ENCODE assay signal across 8 mouse cellular contexts in the genomic region with DNA sequence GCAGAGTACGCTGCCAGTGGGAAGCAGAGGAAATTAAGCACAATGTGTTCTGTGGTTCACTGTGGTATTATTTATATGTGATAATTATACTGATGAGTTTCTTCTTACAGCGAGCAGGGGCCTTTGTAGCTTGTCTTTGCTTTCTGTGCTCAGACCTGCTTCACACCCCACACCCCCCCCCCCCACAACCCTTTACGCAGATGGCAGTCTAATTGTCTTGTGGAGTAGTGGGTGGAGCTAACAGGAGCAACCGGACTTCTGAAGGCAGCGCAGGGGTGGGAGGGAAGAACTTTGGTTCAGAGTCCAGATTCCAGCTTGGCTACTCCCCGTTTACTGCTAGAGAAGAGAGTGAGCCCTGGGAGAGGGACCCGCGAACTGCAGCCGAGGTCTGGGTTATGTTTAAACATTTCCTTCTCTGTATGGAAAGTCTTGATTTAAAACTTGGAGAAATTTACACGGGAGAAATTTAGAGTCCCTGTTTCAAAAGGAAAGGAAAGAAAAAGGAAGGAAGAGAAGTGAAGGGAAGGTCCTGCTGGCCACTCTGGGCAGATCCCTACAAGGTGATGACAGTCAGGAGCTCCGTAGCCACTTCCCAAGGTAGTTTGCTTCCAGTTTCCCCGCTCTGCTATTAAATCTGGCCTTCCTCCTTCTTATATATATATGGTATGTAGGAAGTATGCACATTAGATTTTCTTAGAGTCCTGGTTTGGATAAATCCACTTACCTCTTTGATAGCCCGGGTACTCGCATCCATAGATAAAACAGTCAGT. TPM values are rescaled to one million over a fixed set of nuclear protein-coding genes. Genes with fewer than 3 reads are reported as not detected.
DNase-seq lines count a peak whose midpoint lies in the region; ATAC-seq lines count a peak whose summit lies in the region.

No protein-coding gene starts in this region.

- 0 out of 2 replicates have a peak, but pooled peaks have one; percentile 60 for ATAC-seq in embryonic facial prominence, embryonic 12.5 days (ENCODE audit: insufficient number of reproducible peaks, insufficient read depth, low FRiP score, low TSS enrichment)
- ATAC-seq in activated CD4-positive, CD25-positive, alpha-beta regulatory T cell, adult 4 months: no peak
- no peak for ATAC-seq in megakaryocyte, adult 5-6 weeks (ENCODE audit: poor library complexity, severe bottlenecking)

- H3K9me3 ChIP-seq in embryonic facial prominence, embryonic 12.5 days: no peaks in the 10 kb centered on the region

- no peaks in the 10 kb centered on the region for H3K36me3 ChIP-seq in embryonic facial prominence, embryonic 12.5 days

- peak overlapping the region; percentile 37 for H3K4me2 ChIP-seq in embryonic facial prominence, embryonic 12.5 days (replicated peaks)

- no peaks in the 10 kb centered on the region for H3K27me3 ChIP-seq in embryonic facial prominence, embryonic 12.5 days

- H3K4me3 ChIP-seq in embryonic facial prominence, embryonic 12.5 days: no peak overlapping the region

- H3K4me1 ChIP-seq in embryonic facial prominence, embryonic 12.5 days: 0 out of 2 replicates have a peak, but pooled peaks cover 8% of the 10 kb centered on the region

- WGBS in embryonic facial prominence, embryonic 12.5 days: 33% methylated on average over 14 of the region's 14 CpGs

- H3K9ac ChIP-seq in embryonic facial prominence, embryonic 12.5 days: no peak overlapping the region

- H3K27ac ChIP-seq in embryonic facial prominence, embryonic 12.5 days: peak overlapping the region; percentile 26; the same call in 1 of the 2 replicates

- peak; percentile 30 for DNase-seq in brain, adult 2 months (ENCODE audit: low read depth, low spot score)
- peak; percentile 72 to 74 for DNase-seq in kidney, adult 8-10 months
- DNase-seq in lung, postnatal 10 days: peak; percentile 28
- DNase-seq in cerebellum, adult 11-12 months: no peak
- no peak for DNase-seq in adrenal gland, postnatal 36 days

RNA-seq across cellular contexts. Expression of a gene that starts 30.4 kb away (rescaled TPM):
- 9.6 and 10.9 TPM in 2 replicates for polyA plus RNA-seq in embryonic facial prominence, embryonic 12.5 days (2016; fragmentation: Nextera tagmentation; extraction: Ambion mirVana)
- polyA plus RNA-seq in activated CD4-positive, CD25-positive, alpha-beta regulatory T cell, adult 4 months (2017; shearing (Covaris generic)): under 1 TPM; 0.42 to 0.55 TPM
- total RNA-seq in megakaryocyte, adult 5-6 weeks (2015): 43.8 and 47.9 TPM in 2 replicates
- 34.8 and 40.2 TPM in 2 replicates for total RNA-seq in megakaryocyte, adult 5-6 weeks (2017)
- 10 to 100 TPM; 26.1 to 30.4 TPM for total RNA-seq in adrenal gland, postnatal 36 days (2021)

Comparison
In these comparisons a context has a peak if more than half of its experiments do, and no peak if none do; other contexts are left out.
1. DNase-seq: peak in brain, adult 2 months (single experiment), kidney, adult 8-10 months (2 of 2) and lung, postnatal 10 days (single experiment); none in cerebellum, adult 11-12 months (single experiment) and adrenal gland, postnatal 36 days (0 of 2).